Mouse (Mus musculus) T-helper 17 cell (primary cell): ENCODE results near the gene Olfr750.

Source experiments
- in situ Hi-C, 2 experiments: fragments of 300-600 bp; cut with MboI, MseI; formaldehyde crosslinking; loops; 1 replicate in 1 of 2; 2 replicates in 1 of 2; pipeline ENCODE4 v1.15.1; 2025; ENCODE audit warnings: high pct_unique_total_duplicates in 2 of 2

The Olfr750 gene

DNA sequence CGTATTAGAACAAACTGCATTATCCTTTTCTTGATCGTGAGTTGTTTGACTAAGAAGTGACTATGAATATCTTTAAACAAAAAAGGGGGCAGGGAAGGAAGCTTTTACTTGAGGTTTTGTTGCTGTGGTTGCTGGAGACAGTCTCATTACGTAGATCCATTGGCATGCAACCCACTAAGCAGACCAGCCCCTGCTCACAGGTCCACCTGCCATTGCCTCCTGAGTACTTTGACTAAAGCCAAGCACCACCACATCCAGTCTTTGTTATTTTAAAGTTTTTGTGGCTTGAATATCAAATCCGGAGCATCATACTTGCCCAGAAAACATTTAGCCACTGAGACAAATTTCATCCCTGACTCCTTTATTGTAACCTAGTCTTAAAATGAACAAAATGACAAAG, 38.0 kb downstream of the Olfr750 start:
- in situ Hi-C loops: no loop called here

DNA sequence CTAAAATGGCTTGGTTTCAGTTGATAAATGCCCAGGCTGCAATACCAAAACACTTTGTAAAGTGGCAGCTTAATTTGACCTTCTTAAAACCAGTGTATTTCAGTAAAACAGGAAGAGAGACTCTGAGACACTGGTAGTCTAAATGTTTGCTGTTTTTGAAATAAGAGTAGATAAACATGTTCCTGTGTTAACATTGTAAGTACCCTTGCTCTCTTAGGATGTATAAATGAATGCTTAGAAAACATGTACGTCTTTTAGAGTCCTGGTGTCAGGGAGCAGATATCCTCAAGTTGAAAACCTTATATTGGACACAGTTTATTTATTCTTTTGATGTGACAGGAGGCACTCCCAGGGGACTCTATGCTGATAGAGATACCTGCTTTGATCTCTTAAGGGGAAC, 39.0 kb downstream of the Olfr750 start:
- in situ Hi-C loops: no loop called here

DNA sequence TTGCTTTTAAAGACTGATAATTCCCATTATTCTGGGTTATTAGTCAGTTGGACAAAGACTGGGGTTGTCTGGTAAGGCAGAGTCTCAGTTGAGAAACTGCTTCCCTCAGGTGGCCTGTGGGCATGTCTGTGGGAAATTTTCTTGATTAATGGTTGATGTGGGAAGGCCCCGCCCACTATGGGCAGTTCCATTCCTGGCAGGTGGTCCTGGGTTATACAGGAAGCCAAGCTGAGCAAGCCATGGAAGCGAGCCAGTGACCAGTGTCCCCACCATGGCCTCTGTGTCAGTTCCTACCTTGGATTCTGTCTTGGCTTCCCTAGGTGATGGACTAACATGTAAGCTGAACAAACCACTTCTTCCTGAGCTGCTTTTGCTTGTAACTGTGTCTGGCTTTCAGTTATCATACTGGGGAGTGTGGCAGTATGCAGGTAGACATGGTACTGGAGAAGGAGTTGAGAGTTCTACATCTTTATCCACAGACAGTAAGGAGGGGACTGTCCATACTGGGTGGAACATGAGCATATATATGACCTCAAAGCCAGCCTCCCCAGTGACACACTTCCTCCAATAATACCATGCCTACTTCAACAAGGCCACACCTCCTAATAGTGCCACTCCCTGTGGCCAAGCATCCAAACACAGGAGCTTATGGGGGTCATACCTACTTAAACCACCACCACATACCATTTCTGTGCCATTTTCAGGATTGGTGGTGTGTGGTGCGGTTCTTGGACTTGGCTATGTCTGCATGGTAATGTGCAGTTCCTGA, 46.7 kb downstream of the Olfr750 start:
- in situ Hi-C loops: loop anchor here in 1 of 2 experiments (10.0 kb wide), 2 partner anchors 237 to 1313 kb away; no protein-coding TSS in a partner anchor

DNA sequence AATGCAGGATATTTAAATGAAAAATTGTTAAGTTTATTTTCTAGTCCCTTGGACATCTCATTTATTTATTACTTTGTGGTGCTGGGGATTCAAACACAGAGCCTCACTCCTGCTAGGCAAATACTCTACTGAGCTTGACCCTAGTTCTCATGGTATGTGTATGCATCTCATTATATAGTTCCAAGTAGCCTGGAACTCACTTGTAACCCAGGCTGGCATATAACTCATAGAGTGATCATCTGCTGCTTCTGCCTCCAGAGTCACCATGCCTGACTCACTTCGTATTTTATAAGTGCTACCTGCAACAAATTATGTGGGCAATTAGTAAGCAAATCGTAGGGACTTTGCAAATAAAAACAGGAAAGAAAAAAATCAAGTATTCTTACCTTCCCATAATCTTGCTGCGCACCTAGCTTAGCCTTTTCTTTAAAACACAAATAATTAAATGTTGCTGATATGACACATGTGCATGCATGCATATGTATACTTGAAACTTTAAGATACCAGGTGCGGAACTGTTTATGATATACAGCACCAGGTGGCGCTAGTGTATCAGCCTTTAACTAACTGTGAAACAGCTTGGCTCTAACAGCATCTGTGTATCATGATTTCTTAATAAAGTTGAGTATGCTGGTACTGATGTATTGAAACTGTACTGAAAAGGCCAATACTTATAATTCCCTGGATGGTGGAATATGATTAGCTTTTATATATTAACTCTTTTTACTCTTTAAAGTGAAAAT, 47.7 kb downstream of the Olfr750 start:
- in situ Hi-C loops: loop anchor here in 1 of 2 experiments (10.0 kb wide), 2 partner anchors 238 to 1312 kb away; no protein-coding TSS in a partner anchor

DNA sequence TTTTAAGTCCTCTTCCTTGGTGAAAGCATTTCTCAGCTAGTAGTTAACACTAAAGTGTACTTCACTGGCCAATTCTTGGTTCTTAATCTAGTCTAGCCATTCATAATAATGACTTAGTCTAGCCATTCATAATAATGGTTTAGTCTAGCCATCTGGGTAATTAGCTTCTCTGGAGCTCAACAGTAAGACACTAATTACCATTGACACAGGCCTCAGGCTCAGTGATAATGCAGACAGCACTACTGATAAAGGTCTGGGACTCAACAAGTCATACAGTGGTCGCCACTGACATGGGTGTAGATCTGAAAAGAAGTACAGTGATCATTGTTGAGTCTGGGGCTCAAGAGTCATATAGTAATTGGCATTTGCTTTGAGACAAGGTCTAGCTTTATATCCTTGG, 49.4 kb downstream of the Olfr750 start:
- in situ Hi-C loops: loop anchor here (5.0 to 10.0 kb wide), 4 partner anchors 37 to 1310 kb away; no protein-coding TSS in a partner anchor

DNA sequence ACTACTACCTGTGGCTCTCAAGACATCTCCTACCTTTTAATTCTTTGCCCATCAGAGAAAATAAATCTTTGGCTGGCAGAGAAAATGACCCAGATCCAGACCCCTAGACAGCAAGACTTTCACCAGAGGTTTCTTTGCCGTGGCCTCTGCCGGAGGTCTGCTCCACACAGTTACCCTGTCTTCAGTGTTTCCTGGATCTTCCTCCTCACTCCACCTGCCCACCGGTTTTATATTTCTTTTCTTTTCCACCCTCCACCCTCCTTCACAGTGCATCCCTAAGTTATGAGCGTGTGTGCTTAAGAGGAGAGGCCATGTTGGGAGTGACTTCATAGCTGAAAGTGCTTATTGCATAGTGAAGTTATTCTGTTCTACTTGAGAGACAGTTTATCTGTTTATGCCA, 50.8 kb downstream of the Olfr750 start:
- in situ Hi-C loops: loop anchor here (5.0 to 10.0 kb wide), 4 partner anchors 36 to 1309 kb away; no protein-coding TSS in a partner anchor

DNA sequence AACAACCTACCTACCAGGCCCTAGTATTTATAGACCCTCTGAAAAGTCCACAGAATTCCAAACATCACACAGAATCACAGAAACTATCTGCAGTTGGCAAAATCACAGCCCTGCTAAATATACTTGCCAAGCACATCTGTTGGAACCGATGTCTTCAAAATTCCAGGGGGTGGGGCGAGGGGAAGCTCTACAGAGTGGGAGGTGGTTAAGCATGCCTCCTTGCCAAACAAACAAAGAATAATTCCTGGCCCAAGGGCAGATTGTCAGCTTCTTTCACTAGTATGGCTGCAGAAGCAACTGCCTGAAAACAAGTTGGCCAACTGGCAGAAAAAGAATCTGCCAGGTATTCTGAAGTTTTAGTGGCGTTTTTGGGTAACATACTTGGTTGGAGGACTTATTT, 57.0 kb downstream of the Olfr750 start:
- in situ Hi-C loops: no loop called here
